Mouse (Mus musculus) thymus, adult 2 months (tissue): Measurements from ENCODE around the gene Cdv3. TPM values are rescaled to one million over a fixed set of nuclear protein-coding genes. Genes with fewer than 3 reads are reported as not detected.

ENCODE experiments used
- DNase-seq: peaks from one replicate; pipeline ENCODE4 v3.0.0; 2021
- H3K27ac ChIP-seq: fragments of 200-500 bp; 2 replicates; pipeline ENCODE4 v1.5.1; 2012; ENCODE audit warnings: low read length, control low read depth; ENCODE audit not compliant: control insufficient read depth, insufficient read depth
- H3K27me3 ChIP-seq: fragments of 200-500 bp; 2 replicates; pipeline ENCODE4 v1.6.1; 2012; ENCODE audit warnings: mild to moderate bottlenecking, low read length, moderate library complexity, mixed read lengths; ENCODE audit not compliant: control insufficient read depth, insufficient read depth
- H3K36me3 ChIP-seq: fragments of 200-500 bp; 2 replicates; pipeline ENCODE4 v1.6.1; 2012; ENCODE audit warnings: mild to moderate bottlenecking, low read length, moderate library complexity; ENCODE audit not compliant: control insufficient read depth, insufficient read depth
- H3K4me1 ChIP-seq: fragments of 200-500 bp; replicated peaks from 2 replicates; pipeline ENCODE4 v1.6.1; 2012; ENCODE audit warnings: low read length; ENCODE audit not compliant: control insufficient read depth, insufficient read depth
- H3K4me3 ChIP-seq: fragments of 200-500 bp; 2 replicates; pipeline ENCODE4 v1.5.1; 2012; ENCODE audit warnings: mild to moderate bottlenecking, low read length, control low read depth, moderate library complexity; ENCODE audit not compliant: control insufficient read depth, insufficient read depth
- CTCF ChIP-seq: fragments of 200-500 bp; IDR thresholded peaks from 2 replicates; pipeline ENCODE4 v1.5.1; 2012; ENCODE audit warnings: mild to moderate bottlenecking, control low read depth, low read length, moderate library complexity, borderline replicate concordance; ENCODE audit not compliant: control insufficient read depth, poor library complexity, insufficient read depth; ENCODE audit errors: extremely low read depth
- POLR2A ChIP-seq: fragments of 200-500 bp; IDR thresholded peaks from 2 replicates; pipeline ENCODE4 v1.6.1; 2012; ENCODE audit warnings: mild to moderate bottlenecking, low read length, control low read depth, moderate library complexity; ENCODE audit not compliant: control insufficient read depth, poor library complexity, insufficient read depth; ENCODE audit errors: extremely low read depth
- WGBS: fragments of 180-500 bp; shearing (Covaris S2); methylation state at CpG from one replicate; pipeline ENCODE4 v1.1.7; 2018; 5-methylcytosine and 5-hydroxymethylcytosine counted together
- polyA plus RNA-seq: library from polyadenylated mRNA; depleted of rRNA; stranded (reverse); fragments of >200 nt; gene quantifications from 2 replicates; pipeline ENCODE4 v1.2.3, GENCODE M21; 2012

The Cdv3 gene
- polyA plus RNA-seq, 1 experiment = 74.9 TPM

- TF ChIP-seq CTCF (no peak), POLR2A (no peak)
- H3K27ac ChIP-seq = no peak overlapping the region; the same call in 1 of the 2 replicates
- no peaks in the 10 kb centered on the region for H3K27me3 ChIP-seq
- DNase-seq = no peak
- H3K4me3 ChIP-seq = no peak overlapping the region
- peaks cover 20% of the 10 kb centered on the region for H3K4me1 ChIP-seq
- no peaks in the 10 kb centered on the region for H3K36me3 ChIP-seq
- 97% methylated on average over 1 of the region's 1 CpGs for WGBS
Observed at GRCm38 (mm10) chr9:103383576-103383975, 17.9 kb upstream of the Cdv3 start.

DNA sequence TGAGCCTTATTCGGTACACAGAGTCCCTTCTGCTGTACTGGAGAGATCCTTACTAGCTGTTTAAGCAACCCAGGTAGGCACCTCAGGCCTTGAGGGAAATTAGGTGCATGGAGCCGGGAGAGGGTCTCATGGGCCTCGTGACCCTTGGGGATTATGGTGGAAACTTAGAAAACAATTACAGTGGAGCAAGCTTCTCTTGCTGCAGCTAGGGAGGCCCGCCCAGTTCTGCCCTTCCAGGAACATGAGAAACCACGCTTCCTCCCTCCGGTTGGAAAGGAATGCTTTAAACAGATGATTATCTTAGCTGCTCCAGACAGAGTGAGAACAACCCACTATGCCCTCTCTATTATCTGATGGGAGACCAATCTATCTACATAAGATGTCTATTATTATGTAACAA is 17.3 kb upstream of the Cdv3 start:
- no peak overlapping the region for H3K27ac ChIP-seq
- H3K4me3 ChIP-seq = no peak overlapping the region
- TF ChIP-seq POLR2A (no peak), CTCF (no peak)
- WGBS = 46% methylated on average over 6 of the region's 6 CpGs
- no peaks in the 10 kb centered on the region for H3K36me3 ChIP-seq
- peaks cover 20% of the 10 kb centered on the region for H3K4me1 ChIP-seq
- H3K27me3 ChIP-seq = no peaks in the 10 kb centered on the region
- DNase-seq = no peak

DNA sequence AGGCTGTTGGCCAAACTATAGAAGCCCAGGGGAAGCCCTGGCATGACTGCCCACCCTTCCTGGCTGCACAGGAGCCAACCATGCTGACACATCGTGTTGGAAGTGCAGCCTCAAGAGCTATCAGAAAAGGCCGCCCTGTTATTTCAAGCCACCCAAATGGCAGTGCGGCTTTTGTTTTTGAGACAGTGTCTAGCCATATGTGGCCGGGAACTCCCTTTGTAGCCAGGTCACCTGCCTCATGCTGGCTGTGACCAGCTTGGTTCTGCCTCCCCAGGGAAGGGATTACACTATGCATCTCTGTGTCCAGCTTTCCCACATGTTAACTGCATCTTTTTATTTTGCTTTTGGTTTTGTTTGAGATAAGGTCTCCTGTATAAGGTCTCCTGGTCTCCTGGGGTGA is 14.9 kb upstream of the Cdv3 start:
- 96% methylated on average over 4 of the region's 4 CpGs for WGBS
- TF ChIP-seq CTCF (no peak), POLR2A (no peak)
- no peak for DNase-seq
- no peaks in the 10 kb centered on the region for H3K36me3 ChIP-seq
- H3K27me3 ChIP-seq = no peaks in the 10 kb centered on the region
- H3K4me1 ChIP-seq = peaks cover 24% of the 10 kb centered on the region
- H3K27ac ChIP-seq = no peak overlapping the region
- no peak overlapping the region for H3K4me3 ChIP-seq

- Histone ChIP-seq H3K4me3 (no peak overlapping the region), H3K4me1 (peaks cover 17% of the 10 kb centered on the region), H3K36me3 (no peaks in the 10 kb centered on the region), H3K27me3 (no peaks in the 10 kb centered on the region), H3K27ac (no peak overlapping the region)
- no peak for TF ChIP-seq POLR2A
- no peak for TF ChIP-seq CTCF
- no peak for DNase-seq
- 94% methylated on average over 9 of the region's 9 CpGs for WGBS
Observed at GRCm38 (mm10) chr9:103379199-103379598, 13.6 kb upstream of the Cdv3 start.

- DNase-seq = no peak
- Histone ChIP-seq H3K4me1 (peaks cover 16% of the 10 kb centered on the region), H3K4me3 (no peak overlapping the region), H3K27me3 (no peaks in the 10 kb centered on the region), H3K27ac (no peak overlapping the region), H3K36me3 (no peaks in the 10 kb centered on the region)
- TF ChIP-seq POLR2A (no peak), CTCF (no peak)
- WGBS = 94% methylated on average over 10 of the region's 10 CpGs
Observed at GRCm38 (mm10) chr9:103378686-103379085, 13.0 kb upstream of the Cdv3 start.

- TF ChIP-seq CTCF = no peak
- no peak for TF ChIP-seq POLR2A
- H3K27me3 ChIP-seq = no peaks in the 10 kb centered on the region
- no peak overlapping the region for H3K27ac ChIP-seq
- WGBS = 63% methylated on average over 7 of the region's 7 CpGs
- H3K4me3 ChIP-seq = no peak overlapping the region
- DNase-seq = no peak
- no peaks in the 10 kb centered on the region for H3K36me3 ChIP-seq
- peaks cover 6% of the 10 kb centered on the region for H3K4me1 ChIP-seq
Observed at GRCm38 (mm10) chr9:103376346-103377320, 11.0 kb upstream of the Cdv3 start.
